Mouse (Mus musculus) olfactory bulb, adult 2 months (tissue): Measurements from ENCODE around the gene Gm9970.

Experiments used
- CTCF ChIP-seq: fragments of 200-500 bp; IDR thresholded peaks from 2 replicates; pipeline ENCODE4 v1.5.1; 2012; ENCODE audit warnings: low read depth, mild to moderate bottlenecking, low read length, moderate library complexity; ENCODE audit not compliant: insufficient read depth
- POLR2A ChIP-seq: fragments of 200-500 bp; IDR thresholded peaks from 2 replicates; pipeline ENCODE4 v1.6.1; 2012; ENCODE audit warnings: mild to moderate bottlenecking, low read depth, low read length, moderate library complexity; ENCODE audit not compliant: insufficient read depth

GRCm38 (mm10) chr5:31194486-31195485, 46.2 kb downstream of the Gm9970 start:
- TF ChIP-seq CTCF (no peak), POLR2A (no peak)
